Mouse (Mus musculus) limb, embryonic 15.5 days (tissue): Measurements from ENCODE around the gene Gm5891. TPM values are rescaled to one million over a fixed set of nuclear protein-coding genes. Genes with fewer than 3 reads are reported as not detected.
"Not testable (repeated sequence)": the region's sequence is repeated elsewhere in the genome, so short reads cannot be mapped to it uniquely, and the experiment has no call there.

ENCODE experiments used
- ATAC-seq: fragments of 200-750 bp; cut with Nextera tagmentation; 2 replicates; pipeline ENCODE4 v1.8.0; 2017; ENCODE audit warnings: low read depth, moderate TSS enrichment; ENCODE audit not compliant: insufficient number of reproducible peaks, low FRiP score, low TSS enrichment
- H3K27ac ChIP-seq: fragments of 300-500 bp; sonication (generic); 2 replicates; pipeline ENCODE4 v1.5.1; 2015; ENCODE audit warnings: moderate library complexity, mild to moderate bottlenecking, inconsistent platforms
- H3K27me3 ChIP-seq: fragments of 300-500 bp; sonication (generic); 2 replicates; pipeline ENCODE4 v1.6.1; 2015; ENCODE audit warnings: inconsistent platforms
- H3K36me3 ChIP-seq: fragments of 300-500 bp; sonication (generic); 2 replicates; pipeline ENCODE4 v1.6.1; 2015; ENCODE audit warnings: inconsistent platforms
- H3K4me1 ChIP-seq: fragments of 300-500 bp; sonication (generic); 2 replicates; pipeline ENCODE4 v1.6.1; 2015; ENCODE audit warnings: inconsistent platforms
- H3K4me2 ChIP-seq: fragments of 300-500 bp; sonication (generic); 2 replicates; pipeline ENCODE4 v1.6.1; 2015; ENCODE audit warnings: mild to moderate bottlenecking, inconsistent platforms
- H3K4me3 ChIP-seq: fragments of 300-500 bp; sonication (generic); 2 replicates; pipeline ENCODE4 v1.5.1; 2015; ENCODE audit warnings: mild to moderate bottlenecking, inconsistent platforms
- H3K9ac ChIP-seq: fragments of 300-500 bp; sonication (generic); 2 replicates; pipeline ENCODE4 v1.6.1; 2015; ENCODE audit warnings: inconsistent platforms
- H3K9me3 ChIP-seq: fragments of 300-500 bp; sonication (generic); 2 replicates; pipeline ENCODE4 v1.6.1; 2016; ENCODE audit warnings: inconsistent platforms
- WGBS: fragments of 180-500 bp; shearing (Covaris S2); methylation state at CpG from one replicate; pipeline ENCODE4 v1.1.7; 2015; 5-methylcytosine and 5-hydroxymethylcytosine counted together
- polyA plus RNA-seq: library from polyadenylated mRNA; unstranded; fragments of >200 nt; fragmentation: Nextera tagmentation; extraction: Ambion mirVana; gene quantifications from 2 replicates; pipeline ENCODE4 v1.2.1, GENCODE M21; 2015

Gene Gm5891
- polyA plus RNA-seq = not detected in 2 replicates

DNA sequence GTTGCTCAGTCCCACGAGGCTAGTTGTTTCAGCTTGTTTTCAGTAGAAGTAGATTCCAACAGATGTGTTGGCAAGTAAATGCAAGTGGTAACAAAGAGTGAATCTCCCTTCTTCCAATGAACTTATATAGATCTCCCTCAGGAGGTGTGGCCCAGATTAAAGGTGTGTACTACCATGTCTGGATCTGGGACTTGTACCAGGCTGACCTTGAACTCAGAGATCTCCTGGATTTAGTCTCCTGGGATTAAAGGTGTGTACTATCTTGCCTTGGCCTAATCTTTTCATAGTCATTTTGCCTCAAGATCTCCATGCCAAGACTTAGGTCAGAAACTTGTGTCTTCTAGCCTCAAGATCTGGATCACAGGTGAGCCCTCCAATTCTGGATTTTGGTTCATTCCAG lies at the start of gene Gm5891:
Gene Gm5891, minus strand, starts transcription at position 101 of the 400 bp plus-strand sequence.
- H3K4me3 ChIP-seq, ATAC-seq, H3K9ac ChIP-seq, H3K4me2 ChIP-seq, H3K27ac ChIP-seq, H3K4me1 ChIP-seq, H3K27me3 ChIP-seq, H3K36me3 ChIP-seq, H3K9me3 ChIP-seq: not testable (repeated sequence)
- WGBS = no CpG with 5 or more reads among the region's 1 CpGs

Other genes with a start within 250 kb of the Gm5891 start
- not detected in 2 replicates for gene Gm4175, start 159.8 kb downstream of the Gm5891 start, polyA plus RNA-seq
- not detected in 2 replicates for gene Gm4177, start 124.6 kb downstream of the Gm5891 start, polyA plus RNA-seq
- gene Vmn1r135, start 88.9 kb downstream of the Gm5891 start, polyA plus RNA-seq = not detected in 2 replicates
- not detected in 2 replicates for gene Gm5725, start 77.0 kb downstream of the Gm5891 start, polyA plus RNA-seq
- gene Vmn1r137, start 73.3 kb upstream of the Gm5891 start, polyA plus RNA-seq = not detected in 2 replicates
- gene Vmn1r138, start 107.6 kb upstream of the Gm5891 start, polyA plus RNA-seq = not detected in 2 replicates
- gene Gm6176, start 135.0 kb upstream of the Gm5891 start, polyA plus RNA-seq = not detected in 2 replicates
- gene Vmn1r139, start 147.8 kb upstream of the Gm5891 start, polyA plus RNA-seq = not detected in 2 replicates
- gene Gm16451, start 197.0 kb upstream of the Gm5891 start, polyA plus RNA-seq = not detected in 2 replicates
- gene Gm10666, start 213.4 kb upstream of the Gm5891 start, polyA plus RNA-seq = not detected in 2 replicates
- not detected in 2 replicates for gene Vmn1r142, start 242.7 kb upstream of the Gm5891 start, polyA plus RNA-seq